Mouse (Mus musculus): ENCODE measurements around the gene Tusc2.
"Not testable (repeated sequence)": the region's sequence is repeated elsewhere in the genome, so short reads cannot be mapped to it uniquely, and the experiment has no call there.

The Tusc2 gene

GRCm38 (mm10) chr9:107568331-107569261 is 5.5 kb downstream of the Tusc2 start:
- peak; percentile 89 for DNase-seq (ENCODE audit: low spot score)

DNA sequence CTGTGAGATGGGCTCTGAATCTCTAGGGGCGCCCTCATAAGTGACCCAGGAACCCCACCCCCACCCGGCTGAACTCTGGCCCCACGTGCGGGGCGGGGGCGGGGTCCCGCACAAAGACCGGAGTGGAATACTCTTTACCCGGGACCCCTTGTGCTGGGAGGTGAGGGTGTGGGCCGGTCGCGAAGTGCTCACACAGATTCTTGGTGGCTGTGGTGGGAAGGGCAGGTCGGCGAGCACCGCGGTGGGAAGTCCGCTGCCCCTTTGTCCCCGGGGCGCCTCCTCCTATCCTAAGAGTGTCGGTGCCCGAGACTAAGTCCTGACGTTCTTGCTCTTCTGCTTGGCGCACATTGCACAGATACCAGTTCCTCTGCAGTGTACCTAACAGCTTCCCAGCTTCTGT is 6.2 kb downstream of the Tusc2 start:
- DNase-seq (ENCODE audit: low spot score) = no peak

DNA sequence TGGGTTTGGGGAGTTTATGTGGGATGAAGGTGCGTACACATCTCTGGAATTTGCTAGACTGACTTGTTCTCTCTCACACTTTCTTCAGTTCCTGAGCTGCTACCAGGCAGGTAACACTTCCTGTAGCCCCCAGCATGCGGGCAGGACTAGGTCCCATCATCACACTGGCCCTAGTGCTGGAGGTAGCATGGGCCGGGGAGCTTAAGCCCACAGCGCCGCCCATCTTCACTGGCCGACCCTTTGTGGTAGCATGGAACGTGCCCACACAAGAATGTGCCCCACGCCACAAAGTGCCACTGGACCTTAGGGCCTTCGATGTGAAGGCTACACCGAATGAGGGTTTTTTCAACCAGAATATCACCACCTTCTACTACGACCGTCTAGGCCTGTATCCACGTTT is 7.0 kb downstream of the Tusc2 start:
- no peak for DNase-seq (ENCODE audit: low spot score)

DNA sequence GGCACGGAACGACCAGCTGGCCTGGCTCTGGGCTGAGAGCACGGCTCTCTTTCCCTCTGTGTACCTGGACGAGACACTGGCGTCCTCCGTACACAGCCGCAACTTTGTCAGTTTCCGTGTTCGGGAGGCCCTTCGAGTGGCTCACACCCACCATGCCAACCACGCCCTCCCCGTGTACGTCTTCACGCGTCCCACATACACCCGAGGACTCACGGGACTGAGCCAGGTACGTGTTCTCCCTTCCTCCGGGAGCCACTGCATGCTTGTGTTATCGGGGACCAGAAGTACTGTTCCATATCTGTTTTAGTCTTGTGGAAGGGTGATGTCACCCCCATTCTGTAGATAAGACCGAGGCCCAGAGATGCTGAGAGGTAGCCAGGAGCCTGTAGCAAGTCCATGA is 7.8 kb downstream of the Tusc2 start:
- peak; percentile 80 for DNase-seq (ENCODE audit: low spot score)

DNA sequence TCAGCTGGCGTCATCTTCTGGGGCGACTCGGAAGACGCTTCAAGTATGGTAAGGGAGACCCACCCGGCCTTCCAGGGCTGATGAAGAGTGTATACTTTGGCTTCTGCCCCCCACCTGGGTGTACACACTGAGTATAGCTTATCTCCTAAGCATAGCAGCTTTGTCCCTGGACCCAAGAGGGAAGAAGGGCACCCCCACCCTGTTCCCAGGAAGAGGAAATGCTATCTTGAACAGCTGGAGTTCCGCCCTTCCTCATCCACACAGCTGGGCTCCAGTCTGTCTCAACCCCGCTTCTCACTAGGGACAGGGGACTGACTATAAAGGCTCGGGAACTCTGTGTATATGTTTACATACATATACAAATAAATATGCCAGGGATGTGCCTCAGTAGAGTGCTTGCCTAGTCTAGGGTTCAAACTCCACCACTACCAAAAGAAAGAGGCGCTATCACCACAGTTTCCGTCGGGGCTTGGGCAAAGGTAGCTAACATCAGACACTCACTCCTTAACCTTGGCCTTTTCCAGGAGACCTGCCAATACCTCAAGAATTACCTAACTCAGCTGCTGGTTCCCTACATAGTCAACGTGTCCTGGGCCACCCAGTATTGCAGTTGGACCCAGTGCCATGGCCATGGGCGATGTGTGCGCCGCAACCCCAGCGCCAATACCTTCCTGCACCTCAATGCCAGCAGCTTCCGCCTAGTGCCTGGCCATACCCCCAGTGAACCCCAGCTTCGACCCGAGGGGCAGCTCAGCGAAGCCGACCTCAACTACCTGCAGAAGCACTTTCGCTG is 8.7 kb downstream of the Tusc2 start:
- DNase-seq (ENCODE audit: low spot score) = no peak

GRCm38 (mm10) chr9:107572327-107572662 is 9.2 kb downstream of the Tusc2 start:
- DNase-seq (ENCODE audit: low spot score) = no peak

- not testable (repeated sequence) for DNase-seq (ENCODE audit: low spot score)
These were observed 10.7 kb downstream of the Tusc2 start for GRCm38 (mm10) chr9:107573774-107574173.

DNA sequence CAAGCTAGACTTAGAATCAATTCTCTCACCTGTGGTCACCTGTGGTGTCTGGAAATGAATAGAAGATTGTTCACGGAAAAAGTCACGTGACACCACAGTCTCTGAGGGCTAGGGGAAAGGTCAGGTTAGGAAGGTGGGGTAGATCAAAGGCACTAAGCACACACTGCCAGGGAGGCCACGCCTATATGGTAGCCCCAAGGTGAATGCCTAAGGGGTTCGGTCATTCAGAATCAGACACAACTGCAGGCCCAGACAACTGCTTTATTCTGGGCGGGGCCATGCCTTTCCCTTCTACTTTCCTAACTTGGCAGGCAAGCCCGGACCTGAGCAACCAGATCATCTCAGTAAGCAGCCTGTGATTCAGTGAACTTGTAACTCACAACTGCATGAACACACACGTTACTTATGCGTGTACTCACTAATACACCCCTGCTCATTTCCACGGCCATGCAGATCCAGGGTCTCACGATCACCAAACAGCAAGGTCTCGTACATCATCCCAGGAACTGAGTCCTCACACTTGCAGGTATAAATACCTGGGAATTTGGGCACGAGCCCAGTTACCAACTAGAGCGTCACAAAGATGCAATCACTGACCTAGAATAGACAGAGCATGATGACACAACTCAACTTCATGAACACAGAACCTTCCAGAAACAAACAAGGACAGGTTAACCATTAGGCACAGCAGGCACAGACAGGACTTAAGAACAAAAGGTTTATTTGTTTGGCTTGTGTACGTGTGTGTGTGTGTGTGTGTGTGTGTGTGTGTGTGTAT is 12.7 kb downstream of the Tusc2 start:
- no peak for DNase-seq (ENCODE audit: low spot score)

- peak; percentile 84 for DNase-seq (ENCODE audit: low spot score)
These were observed 13.5 kb downstream of the Tusc2 start, which contains the start of gene Hyal1 for GRCm38 (mm10) chr9:107576357-107577107. Gene Hyal1, plus strand, starts transcription at chr9:107576927.

GRCm38 (mm10) chr9:107577871-107578270 is 14.8 kb downstream of the Tusc2 start:
- no peak for DNase-seq (ENCODE audit: low spot score)

GRCm38 (mm10) chr9:107578587-107578986 is 15.5 kb downstream of the Tusc2 start, which contains the start of gene Naa80:
Gene Naa80, plus strand, starts transcription at chr9:107578887.
- no peak for DNase-seq (ENCODE audit: low spot score)

DNA sequence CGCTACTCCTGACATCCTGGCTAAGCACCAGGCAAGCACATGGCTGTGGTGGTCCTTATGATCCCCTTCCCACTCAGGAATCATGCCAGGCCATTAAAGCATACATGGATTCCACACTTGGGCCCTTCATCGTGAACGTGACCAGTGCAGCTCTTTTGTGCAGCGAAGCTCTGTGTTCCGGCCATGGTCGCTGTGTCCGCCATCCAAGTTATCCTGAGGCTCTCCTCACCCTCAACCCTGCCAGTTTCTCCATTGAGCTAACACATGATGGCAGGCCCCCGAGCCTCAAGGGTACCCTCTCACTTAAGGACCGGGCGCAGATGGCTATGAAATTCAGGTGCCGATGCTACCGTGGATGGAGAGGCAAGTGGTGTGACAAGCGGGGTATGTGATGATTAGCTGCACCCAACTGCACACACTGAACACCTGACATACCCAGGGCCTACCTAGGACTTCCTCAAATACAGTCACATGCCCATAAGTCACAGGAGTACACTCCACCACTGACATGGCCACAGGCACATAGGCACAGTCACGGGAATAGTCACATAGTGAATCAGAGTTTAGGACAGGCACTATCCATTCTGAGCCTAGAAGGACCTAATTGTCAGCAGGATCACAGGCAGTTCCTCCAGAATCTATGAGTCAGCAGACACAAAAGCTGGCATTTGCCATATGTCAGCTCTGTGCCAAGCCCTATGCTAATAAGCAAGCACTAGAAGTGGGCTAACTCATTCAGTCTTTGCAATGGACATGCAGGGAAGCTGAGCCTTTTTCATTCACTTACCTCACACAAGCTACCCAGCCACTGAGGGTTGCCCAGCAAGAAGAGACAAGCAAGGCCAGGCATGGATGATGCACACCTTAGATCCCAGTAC is 16.2 kb downstream of the Tusc2 start:
- DNase-seq (ENCODE audit: low spot score) = no peak

DNA sequence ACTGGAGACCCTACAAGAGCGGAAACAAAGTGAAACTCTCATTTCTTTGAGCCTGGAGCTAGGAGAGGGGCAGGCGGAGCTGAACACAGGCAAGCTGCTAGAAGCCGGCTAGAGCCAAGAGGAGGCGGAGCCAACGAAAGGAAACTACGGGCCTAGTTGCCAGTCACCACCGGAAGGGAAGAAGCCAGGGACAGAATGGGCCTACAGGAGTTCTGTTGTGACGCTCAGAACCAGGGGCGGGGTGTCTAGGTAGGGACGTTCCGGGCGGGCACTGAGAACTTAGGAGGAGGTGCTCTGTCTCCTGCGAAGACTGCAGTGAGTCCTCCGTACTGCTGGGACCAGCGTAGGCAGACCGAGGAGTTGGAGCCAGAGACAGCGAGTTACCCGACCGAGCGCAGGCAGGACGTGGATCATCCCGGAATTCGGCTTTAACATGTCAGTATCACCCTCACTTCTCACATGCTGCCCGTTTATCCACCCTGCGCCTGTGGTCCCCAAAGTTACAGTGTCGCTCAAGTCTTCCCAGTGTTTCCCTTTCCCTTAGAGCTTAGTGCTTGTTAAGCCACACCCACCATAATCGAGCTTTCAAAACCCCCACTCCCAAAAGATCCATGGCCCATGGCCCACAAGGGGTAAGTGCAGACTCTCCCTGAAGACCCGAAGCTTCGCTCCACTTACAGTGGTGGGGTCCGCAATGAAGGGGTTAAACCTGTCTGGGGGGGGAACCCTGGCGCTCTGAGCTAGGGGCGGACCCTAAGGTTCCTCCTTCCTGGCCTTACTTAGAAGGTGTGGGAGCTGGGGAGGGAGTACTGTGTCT is 17.7 kb downstream of the Tusc2 start, which contains the start of gene Hyal3:
Hyal3 (plus strand) TSS at position 318 of the 817 bp plus-strand sequence.
- DNase-seq (ENCODE audit: low spot score) = peak; percentile 85

DNA sequence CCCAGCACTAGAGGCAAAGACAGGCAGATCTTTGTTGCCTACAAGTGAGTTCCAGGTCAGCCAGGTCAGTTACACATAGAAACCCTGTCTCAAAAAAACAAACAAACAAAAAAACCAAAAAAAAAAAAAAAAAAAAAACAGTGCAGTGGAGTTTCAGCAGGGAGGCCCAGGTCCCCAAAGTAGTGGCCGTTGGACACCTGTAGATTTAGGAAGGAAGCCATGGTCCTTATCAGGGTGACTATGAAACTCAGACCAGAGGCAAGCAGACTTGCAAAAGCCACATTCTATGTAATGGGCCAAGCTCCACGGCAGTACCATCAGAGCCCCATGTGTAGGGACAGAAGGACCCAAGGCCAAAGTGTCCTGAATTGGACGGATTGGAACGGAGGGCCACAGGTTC is 18.5 kb downstream of the Tusc2 start:
- no peak for DNase-seq (ENCODE audit: low spot score)

DNA sequence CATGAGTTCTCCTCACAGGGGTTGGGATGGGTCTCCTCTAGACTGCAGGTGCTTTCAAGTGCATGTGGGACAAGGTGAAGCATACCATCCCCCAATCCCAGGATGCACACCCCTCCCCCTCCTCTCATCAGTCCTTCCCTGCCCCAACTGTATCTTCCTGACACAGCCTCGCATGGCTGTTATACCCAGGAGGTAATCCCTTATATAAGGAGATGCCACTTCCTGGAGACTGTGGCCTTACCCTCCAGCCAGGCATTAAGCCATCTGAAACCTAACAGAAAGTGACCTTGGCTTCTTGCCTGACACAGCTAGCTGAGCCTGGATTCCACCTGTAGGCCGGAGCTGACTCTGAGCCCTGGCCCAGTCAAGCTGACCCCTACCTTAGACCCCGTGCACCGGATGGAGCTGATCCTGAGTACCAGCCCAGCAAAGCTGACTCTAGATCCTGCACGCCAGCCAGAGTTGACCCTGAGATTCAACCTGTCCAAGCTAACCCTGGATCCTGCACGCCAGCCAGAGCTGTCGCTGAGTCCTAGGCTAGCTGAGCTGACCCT is 19.5 kb downstream of the Tusc2 start:
- DNase-seq (ENCODE audit: low spot score) = no peak

DNA sequence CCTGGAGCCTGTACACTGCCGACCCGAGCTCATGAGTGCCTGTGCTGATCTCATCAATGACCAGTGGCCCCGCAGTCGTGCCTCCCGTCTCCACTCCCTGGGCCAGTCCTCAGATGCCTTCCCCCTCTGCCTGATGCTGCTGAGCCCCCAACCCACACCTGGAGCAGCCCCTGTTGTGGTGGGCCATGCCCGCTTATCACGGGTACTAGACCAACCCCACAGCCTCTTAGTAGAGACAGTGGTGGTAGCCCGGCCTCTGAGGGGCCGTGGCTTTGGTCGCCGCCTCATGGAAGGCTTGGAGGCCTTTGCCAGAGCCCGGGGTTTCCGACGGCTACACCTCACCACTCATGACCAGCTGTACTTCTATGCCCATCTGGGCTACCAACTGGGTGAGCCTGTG is 20.1 kb downstream of the Tusc2 start:
- no peak for DNase-seq (ENCODE audit: low spot score)

GRCm38 (mm10) chr9:107586504-107586903 is 23.4 kb downstream of the Tusc2 start:
- DNase-seq (ENCODE audit: low spot score) = no peak

- DNase-seq (ENCODE audit: low spot score) = peak; percentile 99
These were observed 24.1 kb downstream of the Tusc2 start, which contains the start of gene Ifrd2 for GRCm38 (mm10) chr9:107586974-107587832. Gene Ifrd2, plus strand, starts transcription at chr9:107587642.
